Mouse (Mus musculus): ENCODE data around the gene Pla2g3.

The Pla2g3 gene

GRCm38 (mm10) chr11:3494857-3495256 lies 6.8 kb downstream of the Pla2g3 start:
- DNase-seq (ENCODE audit: low read depth, low spot score) = no peak

GRCm38 (mm10) chr11:3495496-3495895 lies 7.4 kb downstream of the Pla2g3 start:
- no peak for DNase-seq (ENCODE audit: low read depth, low spot score)

GRCm38 (mm10) chr11:3496756-3497155 lies 8.7 kb downstream of the Pla2g3 start:
- no peak for DNase-seq (ENCODE audit: low read depth, low spot score)

- no peak for DNase-seq (ENCODE audit: low read depth, low spot score)
These were observed 9.2 kb downstream of the Pla2g3 start for GRCm38 (mm10) chr11:3497296-3497695.

GRCm38 (mm10) chr11:3502057-3502456 lies 14.0 kb downstream of the Pla2g3 start:
- DNase-seq (ENCODE audit: low read depth, low spot score) = no peak

- DNase-seq (ENCODE audit: low read depth, low spot score) = no peak
These were observed 14.5 kb downstream of the Pla2g3 start for GRCm38 (mm10) chr11:3502459-3503072.

- no peak for DNase-seq (ENCODE audit: low read depth, low spot score)
These were observed 15.9 kb downstream of the Pla2g3 start for GRCm38 (mm10) chr11:3503755-3504693.

- DNase-seq (ENCODE audit: low read depth, low spot score) = peak; percentile 44
These were observed 20.1 kb downstream of the Pla2g3 start for GRCm38 (mm10) chr11:3508226-3508625.

- DNase-seq (ENCODE audit: low read depth, low spot score) = peak; percentile 42
These were observed 21.3 kb downstream of the Pla2g3 start for GRCm38 (mm10) chr11:3509181-3510085.

- DNase-seq (ENCODE audit: low read depth, low spot score) = no peak
These were observed 22.2 kb downstream of the Pla2g3 start for GRCm38 (mm10) chr11:3510321-3510720.

- no peak for DNase-seq (ENCODE audit: low read depth, low spot score)
These were observed 25.2 kb downstream of the Pla2g3 start for GRCm38 (mm10) chr11:3513291-3513690.

- peak; percentile 90 for DNase-seq (ENCODE audit: low read depth, low spot score)
These were observed 26.5 kb downstream of the Pla2g3 start, which contains the start of gene Selenom for GRCm38 (mm10) chr11:3514529-3515054. Gene Selenom (plus strand): TSS chr11:3514684.

- no peak for DNase-seq (ENCODE audit: low read depth, low spot score)
These were observed 27.1 kb downstream of the Pla2g3 start for GRCm38 (mm10) chr11:3515216-3515615.

GRCm38 (mm10) chr11:3515637-3516036 lies 27.6 kb downstream of the Pla2g3 start:
- no peak for DNase-seq (ENCODE audit: low read depth, low spot score)

- DNase-seq (ENCODE audit: low read depth, low spot score) = no peak
These were observed 28.0 kb downstream of the Pla2g3 start for GRCm38 (mm10) chr11:3516121-3516520.

- no peak for DNase-seq (ENCODE audit: low read depth, low spot score)
These were observed 29.1 kb downstream of the Pla2g3 start for GRCm38 (mm10) chr11:3516859-3517845.

GRCm38 (mm10) chr11:3517846-3518732 lies 30.0 kb downstream of the Pla2g3 start:
- no peak for DNase-seq (ENCODE audit: low read depth, low spot score)

- DNase-seq (ENCODE audit: low read depth, low spot score) = no peak
These were observed 31.1 kb downstream of the Pla2g3 start for GRCm38 (mm10) chr11:3519051-3519726.

Data from telencephalon, adult 2 months (tissue).